Mouse (Mus musculus) E14TG2a.4 (cell line): ENCODE measurements around the gene Foxn3.

ENCODE experiments used
- H3K27me3 ChIP-seq: 2 replicates; pipeline ENCODE4 v1.6.1; 2014; ENCODE audit warnings: low read length, control low read depth; ENCODE audit not compliant: insufficient read depth
- H3K36me3 ChIP-seq: 2 replicates; pipeline ENCODE4 v1.6.1; 2014; ENCODE audit warnings: low read length, control low read depth; ENCODE audit not compliant: insufficient read depth
- H3K4me1 ChIP-seq: replicated peaks from 2 replicates; pipeline ENCODE4 v1.6.1; 2014; ENCODE audit warnings: low read depth, low read length, control low read depth
- H3K4me3 ChIP-seq: replicated peaks from 2 replicates; pipeline ENCODE4 v1.5.1; 2014; ENCODE audit warnings: mild to moderate bottlenecking, low read length
- H3K9me3 ChIP-seq: 2 replicates; pipeline ENCODE4 v1.6.1; 2014; ENCODE audit warnings: low read length, control low read depth
- CTCF ChIP-seq: conservative IDR thresholded peaks from 2 replicates; pipeline ENCODE4 v1.5.1; 2014; ENCODE audit warnings: low read length
- NANOG ChIP-seq: IDR thresholded peaks from 2 replicates; pipeline ENCODE4 v1.6.1; 2014; ENCODE audit warnings: borderline replicate concordance, low read length, mixed read lengths
- POU5F1 ChIP-seq: IDR thresholded peaks from 2 replicates; pipeline ENCODE4 v1.6.1; 2014; ENCODE audit warnings: low read length, borderline replicate concordance

The Foxn3 gene

GRCm38 (mm10) chr12:99230783-99231048 lies 332.7 kb downstream of the Foxn3 start:
- peaks cover 64% of the 10 kb centered on the region for H3K4me1 ChIP-seq
- no peaks in the 10 kb centered on the region for H3K9me3 ChIP-seq
- no peak overlapping the region; the same call in 1 of the 2 replicates for H3K4me3 ChIP-seq
- no peaks in the 10 kb centered on the region; the same call in 1 of the 2 replicates for H3K36me3 ChIP-seq
- no peak for TF ChIP-seq NANOG
- no peak for TF ChIP-seq CTCF
- no peak for TF ChIP-seq POU5F1
- no peaks in the 10 kb centered on the region for H3K27me3 ChIP-seq

DNA sequence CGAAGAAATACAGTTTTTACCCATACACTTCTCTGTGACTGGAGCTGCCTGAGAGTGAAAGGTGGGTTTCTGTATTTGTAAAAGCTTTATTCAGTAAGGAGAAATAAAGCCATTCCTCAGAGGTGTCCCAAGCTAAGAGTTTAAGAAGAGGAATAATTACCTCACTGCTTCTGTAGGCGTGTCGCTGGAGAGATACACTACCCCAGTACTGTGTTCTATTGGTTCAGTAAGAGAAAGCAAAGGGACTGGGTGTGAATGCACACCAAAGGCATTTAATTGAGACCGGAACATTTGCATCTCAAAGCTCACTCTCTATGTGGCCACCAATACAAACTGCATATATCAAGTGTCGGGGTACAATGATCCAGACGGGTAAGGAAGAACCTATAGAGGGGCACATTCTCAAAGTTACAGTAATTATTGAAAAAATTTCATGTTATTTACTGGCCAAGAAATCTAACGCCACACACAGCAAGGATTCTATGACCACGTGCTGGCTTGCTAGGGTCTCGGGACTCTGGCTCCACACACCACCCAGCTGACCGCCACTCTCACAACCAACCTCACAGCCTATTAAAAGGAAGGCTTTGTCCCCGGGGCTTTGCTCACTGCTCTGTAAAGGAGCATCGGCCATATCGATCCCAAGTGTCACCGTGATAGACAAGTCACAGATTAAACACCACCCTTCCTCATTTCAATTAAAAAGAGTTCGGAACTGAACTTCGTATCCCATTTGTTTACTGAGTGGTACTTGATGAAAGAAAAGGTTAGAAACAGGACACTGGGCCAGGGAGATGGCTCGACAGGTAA lies 333.2 kb downstream of the Foxn3 start:
- H3K27me3 ChIP-seq: no peaks in the 10 kb centered on the region

DNA sequence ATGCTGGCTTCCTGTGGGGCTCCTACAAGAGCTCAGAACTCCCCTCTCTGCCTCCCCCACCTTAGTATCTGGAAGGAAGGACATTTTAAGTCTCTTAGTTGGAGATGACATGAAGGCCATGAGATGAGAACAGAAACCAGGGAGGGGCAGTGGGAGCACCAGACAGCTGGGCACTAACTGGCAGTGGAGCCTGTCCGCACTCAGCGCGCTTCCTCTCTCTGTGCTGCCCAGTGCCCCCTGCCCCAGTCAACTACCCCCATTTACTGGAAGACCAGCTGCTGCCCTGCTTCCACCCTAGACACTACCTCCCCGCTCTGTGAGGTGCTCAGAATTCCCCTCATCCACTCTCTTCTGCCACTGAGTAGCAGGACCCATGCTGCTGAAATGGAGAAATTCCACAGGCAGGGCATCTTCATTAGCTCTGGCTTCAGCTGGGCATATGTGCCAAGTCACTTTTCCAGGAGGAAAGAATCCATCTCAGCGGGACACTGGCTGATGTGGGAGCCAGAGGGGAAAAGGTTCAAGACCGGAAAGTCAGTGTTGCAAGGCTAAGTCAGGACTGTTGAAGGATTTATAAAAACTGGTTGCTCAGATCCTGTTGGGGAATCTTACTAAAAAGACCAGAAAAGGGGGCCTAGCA lies 335.9 kb downstream of the Foxn3 start:
- no peaks in the 10 kb centered on the region for H3K9me3 ChIP-seq
- no peak overlapping the region for H3K4me3 ChIP-seq
- no peaks in the 10 kb centered on the region; the same call in 1 of the 2 replicates for H3K36me3 ChIP-seq
- TF ChIP-seq NANOG (no peak), CTCF (no peak), POU5F1 (no peak)
- H3K27me3 ChIP-seq: no peaks in the 10 kb centered on the region
- H3K4me1 ChIP-seq: peaks cover 50% of the 10 kb centered on the region

More for the DNA sequence above, 333.2 kb downstream of the Foxn3 start:
- Histone ChIP-seq H3K4me3 (no peak overlapping the region; the same call in 1 of the 2 replicates), H3K4me1 (peaks cover 64% of the 10 kb centered on the region), H3K36me3 (no peaks in the 10 kb centered on the region; the same call in 1 of the 2 replicates), H3K9me3 (no peaks in the 10 kb centered on the region)
- TF ChIP-seq CTCF (no peak), NANOG (no peak), POU5F1 (no peak)

- TF ChIP-seq POU5F1 (no peak), CTCF (no peak), NANOG (no peak)
Measured at GRCm38 (mm10) chr12:99224863-99225603, 338.3 kb downstream of the Foxn3 start.

GRCm38 (mm10) chr12:99221087-99221846 lies 342.1 kb downstream of the Foxn3 start:
- H3K4me3 ChIP-seq: no peak overlapping the region
- H3K36me3 ChIP-seq: peaks cover 8% of the 10 kb centered on the region; the same call in 1 of the 2 replicates
- TF ChIP-seq CTCF: no peak
- TF ChIP-seq NANOG: no peak
- no peak for TF ChIP-seq POU5F1
- peaks cover 59% of the 10 kb centered on the region for H3K4me1 ChIP-seq
- no peaks in the 10 kb centered on the region for H3K27me3 ChIP-seq
- H3K9me3 ChIP-seq: no peaks in the 10 kb centered on the region

More at GRCm38 (mm10) chr12:99224863-99225603, 338.3 kb downstream of the Foxn3 start:
- H3K4me3 ChIP-seq: no peak overlapping the region
- peaks cover 53% of the 10 kb centered on the region for H3K4me1 ChIP-seq
- no peaks in the 10 kb centered on the region for H3K9me3 ChIP-seq
- no peaks in the 10 kb centered on the region for H3K27me3 ChIP-seq
- no peaks in the 10 kb centered on the region; the same call in 1 of the 2 replicates for H3K36me3 ChIP-seq

DNA sequence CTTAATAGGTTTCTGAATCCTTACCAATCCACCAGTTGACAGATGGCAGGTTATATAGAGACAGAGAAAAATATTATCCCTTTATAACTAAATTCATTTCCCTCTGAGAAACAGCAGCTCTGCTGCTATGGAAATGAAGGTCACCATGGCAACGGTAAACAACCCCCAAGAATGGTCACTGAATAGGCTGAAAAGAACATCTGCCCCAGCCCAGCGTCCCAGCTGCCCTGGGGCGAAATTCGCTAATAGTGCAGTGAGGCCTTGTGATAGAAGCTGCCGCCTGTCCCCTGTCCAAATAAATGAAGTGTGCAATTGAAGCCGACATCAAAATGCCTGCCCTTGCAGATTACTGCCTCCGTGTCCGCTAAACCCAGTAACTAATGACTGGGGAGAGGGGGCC lies 343.0 kb downstream of the Foxn3 start:
- Histone ChIP-seq H3K36me3 (peaks cover 8% of the 10 kb centered on the region; the same call in 1 of the 2 replicates), H3K4me3 (no peak overlapping the region), H3K4me1 (peaks cover 59% of the 10 kb centered on the region), H3K9me3 (no peaks in the 10 kb centered on the region), H3K27me3 (no peaks in the 10 kb centered on the region)
- TF ChIP-seq POU5F1: no peak
- TF ChIP-seq NANOG: no peak
- no peak for TF ChIP-seq CTCF

DNA sequence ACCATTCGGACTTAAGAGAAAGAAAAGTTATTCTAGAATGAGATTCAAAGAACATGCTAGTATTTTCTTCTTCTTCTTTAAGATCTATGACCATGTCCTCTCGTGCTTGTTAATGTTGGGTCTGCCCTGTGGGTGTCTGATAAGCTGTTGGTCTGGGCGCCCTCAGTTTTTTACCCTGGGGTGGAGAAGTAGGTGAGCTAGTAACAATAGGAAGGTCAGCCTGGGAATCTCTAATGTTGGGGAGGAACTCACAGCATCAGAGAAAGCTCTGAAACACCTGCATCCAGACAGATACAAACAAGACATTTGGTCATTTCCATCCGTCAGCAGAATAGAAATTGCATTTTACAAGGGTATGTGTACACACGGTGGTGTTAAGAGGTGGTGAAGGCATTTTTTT lies 343.6 kb downstream of the Foxn3 start:
- no peaks in the 10 kb centered on the region for H3K27me3 ChIP-seq
- H3K4me3 ChIP-seq: no peak overlapping the region
- peaks cover 57% of the 10 kb centered on the region for H3K4me1 ChIP-seq
- peaks cover 8% of the 10 kb centered on the region; the same call in 1 of the 2 replicates for H3K36me3 ChIP-seq
- TF ChIP-seq POU5F1: no peak
- TF ChIP-seq NANOG: no peak
- TF ChIP-seq CTCF: no peak
- no peaks in the 10 kb centered on the region for H3K9me3 ChIP-seq
